Mouse (Mus musculus) olfactory bulb, adult 2 months (tissue): Measurements from ENCODE around the gene Pcmtd2. TPM values are rescaled to one million over a fixed set of nuclear protein-coding genes. Genes with fewer than 3 reads are reported as not detected.
A peak's percentile ranks its signal among the peaks of the same experiment; 100 is the strongest.

Source experiments
- H3K27ac ChIP-seq: fragments of 200-500 bp; 2 replicates; pipeline ENCODE4 v1.5.1; 2012; ENCODE audit warnings: low read depth, low read length; ENCODE audit not compliant: insufficient read depth
- H3K4me1 ChIP-seq: fragments of 200-500 bp; 2 replicates; pipeline ENCODE4 v1.6.1; 2012; ENCODE audit warnings: low read length; ENCODE audit not compliant: control insufficient read depth, insufficient read depth
- H3K4me3 ChIP-seq: fragments of 200-500 bp; 2 replicates; pipeline ENCODE4 v1.5.1; 2012; ENCODE audit warnings: mild to moderate bottlenecking, low read depth, low read length, moderate library complexity; ENCODE audit not compliant: insufficient read depth
- CTCF ChIP-seq: fragments of 200-500 bp; IDR thresholded peaks from 2 replicates; pipeline ENCODE4 v1.5.1; 2012; ENCODE audit warnings: low read depth, mild to moderate bottlenecking, low read length, moderate library complexity; ENCODE audit not compliant: insufficient read depth
- POLR2A ChIP-seq: fragments of 200-500 bp; IDR thresholded peaks from 2 replicates; pipeline ENCODE4 v1.6.1; 2012; ENCODE audit warnings: mild to moderate bottlenecking, low read depth, low read length, moderate library complexity; ENCODE audit not compliant: insufficient read depth
- WGBS: fragments of 180-500 bp; shearing (Covaris S2); methylation state at CpG from one replicate; pipeline ENCODE4 v1.1.7; 2018; 5-methylcytosine and 5-hydroxymethylcytosine counted together
- polyA plus RNA-seq: library from polyadenylated mRNA; stranded (reverse); fragments of >200 nt; gene quantifications from 2 replicates; pipeline ENCODE4 v1.2.4, GENCODE M21; 2012; ENCODE audit warnings: low replicate concordance; ENCODE audit not compliant: missing spikeins, insufficient read depth, insufficient read length

The Pcmtd2 gene
- polyA plus RNA-seq, 1 experiment = 289 TPM

GRCm38 (mm10) chr2:181863791-181864535 is 26.3 kb downstream of the Pcmtd2 start, which contains the start of gene Polr3k:
TSS of gene Polr3k (plus strand) at chr2:181864337.
- TF ChIP-seq POLR2A (peak; percentile 79; the same call in 1 of the 2 replicates), CTCF (no peak)
- under 1% methylated on average over 35 of the region's 35 CpGs for WGBS
- no peaks in the 10 kb centered on the region for H3K4me1 ChIP-seq
- H3K4me3 ChIP-seq = peak within 1 kb of the TSS; percentile 62
- H3K27ac ChIP-seq = peak within 1 kb of the TSS; percentile 58

GRCm38 (mm10) chr2:181864536-181864860 is 26.8 kb downstream of the Pcmtd2 start:
- H3K4me1 ChIP-seq = no peaks in the 10 kb centered on the region
- TF ChIP-seq POLR2A = no peak
- peak overlapping the region; percentile 22; the same call in 1 of the 2 replicates for H3K27ac ChIP-seq
- WGBS = 0% methylated on average over 22 of the region's 22 CpGs
- peak overlapping the region; percentile 62 for H3K4me3 ChIP-seq

DNA sequence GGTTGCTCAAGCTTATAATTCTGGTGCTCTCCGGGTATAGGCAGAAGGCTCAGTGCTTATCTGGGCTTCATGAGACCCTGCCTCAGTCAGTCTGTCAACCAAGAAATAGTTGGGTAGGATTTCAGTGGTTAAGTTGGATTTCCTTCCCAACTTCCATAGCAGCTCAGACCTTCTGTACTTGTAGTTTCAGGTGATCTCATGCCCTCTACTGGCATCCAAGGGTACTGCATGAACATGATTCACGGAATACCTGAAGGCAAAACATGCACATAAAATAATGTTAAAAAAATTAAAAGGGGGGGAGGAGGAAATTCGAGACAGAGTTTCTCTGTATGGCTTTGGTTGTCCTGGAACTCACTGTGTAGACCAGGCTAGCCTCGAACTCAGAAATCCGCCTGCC is 29.3 kb downstream of the Pcmtd2 start:
- Histone ChIP-seq H3K4me3 (no peak overlapping the region), H3K27ac (no peak overlapping the region), H3K4me1 (no peaks in the 10 kb centered on the region)
- TF ChIP-seq CTCF = no peak
- TF ChIP-seq POLR2A = no peak
- 47% methylated on average over 5 of the region's 5 CpGs for WGBS

DNA sequence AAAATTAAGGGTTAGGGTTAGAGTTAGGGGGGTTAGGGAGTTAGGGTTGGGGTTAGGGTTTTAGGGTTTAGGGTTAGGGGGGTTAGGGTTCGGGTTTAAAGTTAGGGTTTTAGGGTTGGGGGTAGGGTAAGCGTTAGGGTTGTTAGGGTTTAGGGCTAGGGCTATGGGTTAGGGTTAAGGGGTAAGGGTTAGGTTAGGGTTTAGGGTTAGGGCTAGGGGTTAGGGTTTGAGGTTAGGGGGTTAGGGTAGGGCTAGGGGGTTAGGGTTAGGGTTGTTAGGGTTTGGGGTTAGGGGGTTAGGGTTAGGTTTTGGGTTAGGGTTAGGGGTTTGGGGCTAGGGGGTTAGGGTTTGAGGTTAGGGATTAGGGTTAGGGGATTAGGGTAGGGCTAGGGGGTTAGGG is 33.4 kb downstream of the Pcmtd2 start:
- no peaks in the 10 kb centered on the region for H3K4me1 ChIP-seq
- TF ChIP-seq POLR2A (no peak), CTCF (no peak)
- no peak overlapping the region for H3K4me3 ChIP-seq
- WGBS = 88% methylated on average over 2 of the region's 2 CpGs
- H3K27ac ChIP-seq = no peak overlapping the region

- TF ChIP-seq CTCF (no peak), POLR2A (no peak)
- Histone ChIP-seq H3K27ac (no peak overlapping the region), H3K4me3 (no peak overlapping the region), H3K4me1 (no peaks in the 10 kb centered on the region)
- 72% methylated on average over 1 of the region's 1 CpGs for WGBS
These were observed 41.2 kb downstream of the Pcmtd2 start for GRCm38 (mm10) chr2:181878903-181879302.

DNA sequence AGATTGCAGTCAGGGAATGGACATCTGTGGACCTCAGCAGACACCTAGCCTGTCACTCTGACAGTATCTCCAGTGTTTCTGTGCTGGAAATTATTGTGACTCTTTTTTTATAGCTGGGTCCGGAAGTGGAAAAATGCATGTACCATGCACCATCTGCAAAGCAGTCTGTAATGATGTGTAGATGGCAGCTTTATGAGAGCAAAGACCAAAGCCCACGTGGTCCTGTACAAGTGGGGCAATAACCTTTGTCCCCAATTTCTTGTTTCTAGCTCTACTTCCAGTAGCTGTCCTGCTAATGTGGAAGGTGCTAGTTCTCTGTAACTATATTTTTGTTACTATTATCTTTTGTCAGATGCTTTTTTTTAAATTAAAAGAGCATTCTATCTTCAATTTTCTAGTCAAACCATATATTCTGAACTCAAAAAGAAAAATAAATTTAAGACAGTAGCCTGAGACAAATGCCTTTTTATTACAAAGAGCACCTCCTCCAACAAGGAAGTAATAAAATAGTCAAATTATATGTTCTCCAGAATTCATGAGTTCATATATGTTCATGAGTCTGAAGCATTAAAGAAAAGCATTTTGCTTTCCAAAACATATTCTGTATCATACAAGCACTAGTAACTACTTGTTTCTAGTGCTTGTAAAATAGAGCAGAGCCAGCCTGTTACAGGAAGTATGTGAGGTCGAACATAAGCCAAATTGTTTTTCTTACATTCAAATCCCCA is 45.5 kb downstream of the Pcmtd2 start:
- H3K4me3 ChIP-seq = no peak overlapping the region
- no peaks in the 10 kb centered on the region for H3K4me1 ChIP-seq
- H3K27ac ChIP-seq = no peak overlapping the region
- 80% methylated on average over 3 of the region's 3 CpGs for WGBS
- TF ChIP-seq CTCF = no peak
- no peak for TF ChIP-seq POLR2A

Other genes with a start within 250 kb of the Pcmtd2 start
- not detected in 2 replicates for gene Prpf6, start 246.0 kb upstream of the Pcmtd2 start, polyA plus RNA-seq
- not detected in 2 replicates for gene Zfp512b, start 245.1 kb upstream of the Pcmtd2 start, polyA plus RNA-seq
- not detected in 2 replicates for gene Samd10, start 238.6 kb upstream of the Pcmtd2 start, polyA plus RNA-seq
- not detected in 2 replicates for gene Gm29797, start 180.8 kb upstream of the Pcmtd2 start, polyA plus RNA-seq
- not detected in 2 replicates for gene Sox18, start 166.2 kb upstream of the Pcmtd2 start, polyA plus RNA-seq
- not detected in 2 replicates for gene Tcea2, start 157.5 kb upstream of the Pcmtd2 start, polyA plus RNA-seq
- gene Rgs19, start 143.9 kb upstream of the Pcmtd2 start, polyA plus RNA-seq = not detected in 2 replicates
- not detected in 2 replicates for gene Lkaaear1, start 139.4 kb upstream of the Pcmtd2 start, polyA plus RNA-seq
- not detected in 2 replicates for gene Oprl1, start 122.8 kb upstream of the Pcmtd2 start, polyA plus RNA-seq
- gene Myt1, start 74.5 kb upstream of the Pcmtd2 start, polyA plus RNA-seq = not detected in 2 replicates
- not detected in 2 replicates for gene Polr3k, start 26.5 kb downstream of the Pcmtd2 start, polyA plus RNA-seq
- not detected in 2 replicates for gene Gm14496, start 153.3 kb downstream of the Pcmtd2 start, polyA plus RNA-seq